Mouse (Mus musculus) myocyte (in vitro differentiated cells): ENCODE measurements at regions not wholly inside any gene's neighbourhood (a gene's known extent, or its start where the extent isn't known, plus 50 kb on each side); places are given as distances from the start of the nearest gene placed in this dataset.

ENCODE experiments used
- H3K27me3 ChIP-seq: one replicate; pipeline ENCODE4 v1.6.1; 2011; ENCODE audit not compliant: control insufficient read depth, insufficient read depth, insufficient read length
- H3K36me3 ChIP-seq: one replicate; pipeline ENCODE4 v1.6.1; 2011; ENCODE audit not compliant: control insufficient read depth, insufficient read depth
- H3K4me2 ChIP-seq: one replicate; pipeline ENCODE4 v1.6.1; 2011; ENCODE audit warnings: low read depth, control low read depth
- H3K4me3 ChIP-seq: one replicate; pipeline ENCODE4 v1.5.1; 2011; ENCODE audit warnings: mild to moderate bottlenecking, control low read depth, moderate library complexity
- H3K79me2 ChIP-seq: one replicate; pipeline ENCODE4 v1.6.1; 2011; ENCODE audit not compliant: control insufficient read depth, insufficient read depth
- H3ac ChIP-seq: one replicate; pipeline ENCODE4 v1.6.1; 2011; ENCODE audit not compliant: control insufficient read depth, insufficient read length
- CEBPB ChIP-seq: IDR thresholded peaks from 2 replicates; pipeline ENCODE4 v1.6.1; 2011; ENCODE audit warnings: mild to moderate bottlenecking, moderate library complexity; ENCODE audit not compliant: poor library complexity, insufficient read depth, severe bottlenecking
- E2F4 ChIP-seq: IDR thresholded peaks from one replicate; pipeline ENCODE4 v1.6.1; 2011; ENCODE audit warnings: mild to moderate bottlenecking, control low read depth, moderate library complexity; ENCODE audit not compliant: insufficient read depth
- MAX ChIP-seq: IDR thresholded peaks from one replicate; pipeline ENCODE4 v1.6.1; 2011; ENCODE audit warnings: low read depth, mild to moderate bottlenecking, control low read depth
- MYOD1 ChIP-seq, 3 experiments: IDR thresholded peaks; one replicate each; pipeline ENCODE4 v1.6.1; 2011; ENCODE audit warnings: control low read depth in 2 of 3, low read depth in 2 of 3, mild to moderate bottlenecking in 2 of 3, moderate library complexity in 1 of 3; ENCODE audit not compliant: insufficient read length in 2 of 3, control insufficient read depth in 1 of 3
- MYOG ChIP-seq, 3 experiments: IDR thresholded peaks; one replicate each; pipeline ENCODE4 v1.6.1; 2011; ENCODE audit warnings: control low read depth in 2 of 3, low read depth in 2 of 3, mild to moderate bottlenecking in 2 of 3; ENCODE audit not compliant: insufficient read length in 2 of 3, control insufficient read depth in 1 of 3, insufficient read depth in 1 of 3
- POLR2A ChIP-seq: IDR thresholded peaks from one replicate; pipeline ENCODE4 v1.6.1; 2011; ENCODE audit warnings: low read depth, mild to moderate bottlenecking, control low read depth, moderate library complexity; ENCODE audit not compliant: insufficient read length
- POLR2AphosphoS2 ChIP-seq: IDR thresholded peaks from one replicate; pipeline ENCODE4 v1.6.1; 2011; ENCODE audit warnings: low read depth, control low read depth; ENCODE audit not compliant: insufficient read length
- REST ChIP-seq: IDR thresholded peaks from one replicate; pipeline ENCODE4 v1.6.1; 2011; ENCODE audit warnings: mild to moderate bottlenecking, control low read depth, moderate library complexity; ENCODE audit not compliant: insufficient read depth, insufficient read length
- SRF ChIP-seq: IDR thresholded peaks from one replicate; pipeline ENCODE4 v1.6.1; 2011; ENCODE audit warnings: low read depth; ENCODE audit not compliant: control insufficient read depth, insufficient read length
- TCF12 ChIP-seq: IDR thresholded peaks from one replicate; pipeline ENCODE4 v1.6.1; 2011; ENCODE audit warnings: mild to moderate bottlenecking, control low read depth; ENCODE audit not compliant: poor library complexity, insufficient read depth, severe bottlenecking
- TCF3 ChIP-seq: IDR thresholded peaks from one replicate; pipeline ENCODE4 v1.6.1; 2011; ENCODE audit warnings: low read depth, control low read depth; ENCODE audit not compliant: insufficient read length
- USF1 ChIP-seq: IDR thresholded peaks from one replicate; pipeline ENCODE4 v1.6.1; 2011; ENCODE audit warnings: low read depth, mild to moderate bottlenecking, control low read depth, moderate library complexity

- Histone ChIP-seq H3ac (no peak overlapping the region), H3K4me3 (no peak overlapping the region), H3K36me3 (no peaks in the 10 kb centered on the region), H3K4me2 (no peak overlapping the region), H3K27me3 (no peaks in the 10 kb centered on the region), H3K79me2 (no peaks in the 10 kb centered on the region)
- no peak for TF ChIP-seq E2F4
- TF ChIP-seq MYOD1 (IDR thresholded peaks at IDR 0.05; ENCODE audit: control insufficient read depth in 1 of 3, insufficient read length in 2 of 3, low read depth in 2 of 3): no peak
- TF ChIP-seq POLR2AphosphoS2: no peak
- no peak for TF ChIP-seq TCF3
These were observed 922.4 kb upstream of the Car8 start for GRCm38 (mm10) chr4:9161068-9161813.

- no peaks in the 10 kb centered on the region for H3K79me2 ChIP-seq
- TF ChIP-seq SRF: no peak
- no peak for TF ChIP-seq POLR2AphosphoS2
- no peak for TF ChIP-seq REST
- no peak for TF ChIP-seq USF1
- no peak for TF ChIP-seq MYOD1 (IDR thresholded peaks at IDR 0.05; ENCODE audit: control insufficient read depth in 1 of 3, insufficient read length in 2 of 3, low read depth in 2 of 3)
- no peak for TF ChIP-seq CEBPB
- TF ChIP-seq TCF12: no peak
- no peak for TF ChIP-seq MYOG (IDR thresholded peaks at IDR 0.05; ENCODE audit: control insufficient read depth in 1 of 3, insufficient read depth in 1 of 3, insufficient read length in 2 of 3, low read depth in 2 of 3)
- no peak for TF ChIP-seq MAX
- no peak for TF ChIP-seq TCF3
- no peak for TF ChIP-seq E2F4
- TF ChIP-seq POLR2A: no peak
These were observed 908.9 kb upstream of the Car8 start for GRCm38 (mm10) chr4:9147732-9148131.

GRCm38 (mm10) chr4:9144226-9145215 is 905.7 kb upstream of the Car8 start:
- Histone ChIP-seq H3K4me2 (no peak overlapping the region), H3K27me3 (no peaks in the 10 kb centered on the region), H3ac (no peak overlapping the region), H3K4me3 (no peak overlapping the region), H3K36me3 (no peaks in the 10 kb centered on the region), H3K79me2 (no peaks in the 10 kb centered on the region)
- TF ChIP-seq SRF (no peak), POLR2AphosphoS2 (no peak), MAX (no peak), MYOD1 (IDR thresholded peaks at IDR 0.05; ENCODE audit: control insufficient read depth in 1 of 3, insufficient read length in 2 of 3, low read depth in 2 of 3) (no peak), TCF3 (no peak), TCF12 (no peak), E2F4 (no peak), USF1 (no peak)

More at GRCm38 (mm10) chr4:9147732-9148131, 908.9 kb upstream of the Car8 start:
- H3ac ChIP-seq: no peak overlapping the region
- no peaks in the 10 kb centered on the region for H3K36me3 ChIP-seq
- no peaks in the 10 kb centered on the region for H3K27me3 ChIP-seq
- H3K4me2 ChIP-seq: no peak overlapping the region
- no peak overlapping the region for H3K4me3 ChIP-seq

DNA sequence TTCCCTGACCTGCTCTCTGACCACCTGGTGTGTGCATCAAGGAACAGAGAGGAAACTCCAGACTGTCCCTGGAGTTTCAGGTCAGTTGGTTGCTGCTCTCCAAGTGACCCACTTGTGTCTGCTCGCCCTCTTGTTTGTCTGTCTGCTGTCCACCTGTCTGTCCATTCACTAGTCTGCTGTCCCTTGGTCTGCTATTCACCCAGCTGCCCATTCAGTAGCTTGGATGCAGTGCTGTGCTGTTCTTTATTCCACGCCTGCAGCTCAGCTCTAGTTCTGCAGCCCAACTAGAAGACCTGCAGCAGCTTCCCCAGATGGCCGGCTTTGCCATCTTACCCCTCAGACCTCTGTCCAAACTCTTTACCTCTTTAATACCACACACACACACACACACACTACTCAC is 904.2 kb upstream of the Car8 start:
- no peaks in the 10 kb centered on the region for H3K79me2 ChIP-seq

More for the DNA sequence above, 904.2 kb upstream of the Car8 start:
- Histone ChIP-seq H3K4me3 (no peak overlapping the region), H3K36me3 (no peaks in the 10 kb centered on the region), H3K4me2 (no peak overlapping the region), H3K27me3 (no peaks in the 10 kb centered on the region), H3ac (no peak overlapping the region)
- no peak for TF ChIP-seq MYOG (IDR thresholded peaks at IDR 0.05; ENCODE audit: control insufficient read depth in 1 of 3, insufficient read depth in 1 of 3, insufficient read length in 2 of 3, low read depth in 2 of 3)
- TF ChIP-seq CEBPB: no peak
- TF ChIP-seq POLR2AphosphoS2: no peak
- no peak for TF ChIP-seq MYOD1 (IDR thresholded peaks at IDR 0.05; ENCODE audit: control insufficient read depth in 1 of 3, insufficient read length in 2 of 3, low read depth in 2 of 3)
- no peak for TF ChIP-seq TCF3
- TF ChIP-seq REST: no peak
- TF ChIP-seq E2F4: no peak
- no peak for TF ChIP-seq TCF12
- no peak for TF ChIP-seq POLR2A
- no peak for TF ChIP-seq MAX
